Mouse (Mus musculus) cerebellum, postnatal 10 days (tissue): ENCODE results near the gene B830017H08Rik.

Experiments used
- DNase-seq, 2 experiments: peaks; one replicate each; pipeline ENCODE4 v3.0.0; 2021; ENCODE audit warnings: mixed read lengths in 2 of 2

The B830017H08Rik gene

GRCm38 (mm10) chr16:17809711-17810110, 23.2 kb upstream of the B830017H08Rik start:
- DNase-seq, result peak; percentile 38 to 51

GRCm38 (mm10) chr16:17812120-17812519, 20.8 kb upstream of the B830017H08Rik start:
- peak; percentile 52 to 63 for DNase-seq

- no peak for DNase-seq
Observed at GRCm38 (mm10) chr16:17813173-17813572, 19.7 kb upstream of the B830017H08Rik start.

- DNase-seq, result peak; percentile 82 to 84
Observed at GRCm38 (mm10) chr16:17815411-17816402, 17.2 kb upstream of the B830017H08Rik start.

- DNase-seq, result no peak
Observed at GRCm38 (mm10) chr16:17816528-17816927, 16.4 kb upstream of the B830017H08Rik start.

GRCm38 (mm10) chr16:17826500-17826899, 6.4 kb upstream of the B830017H08Rik start:
- peak; percentile 75 to 80 for DNase-seq

- DNase-seq, result no peak
Observed at GRCm38 (mm10) chr16:17828229-17828628, 4.7 kb upstream of the B830017H08Rik start.

GRCm38 (mm10) chr16:17828867-17829266, 4.1 kb upstream of the B830017H08Rik start:
- no peak for DNase-seq

GRCm38 (mm10) chr16:17830385-17831178, 2.3 kb upstream of the B830017H08Rik start:
- peak in 1 of 2 experiments; percentile 72 for DNase-seq

GRCm38 (mm10) chr16:17831781-17832180, 1.1 kb upstream of the B830017H08Rik start:
- no peak for DNase-seq

- DNase-seq, result peak; percentile 68 to 70
Observed at GRCm38 (mm10) chr16:17833321-17833680, 380 bp downstream of the B830017H08Rik start.

- DNase-seq, result peak; percentile 68 to 72
Observed at GRCm38 (mm10) chr16:17833681-17834399, 919 bp downstream of the B830017H08Rik start.

- DNase-seq, result no peak
Observed at GRCm38 (mm10) chr16:17834543-17834942, 1.6 kb downstream of the B830017H08Rik start.

GRCm38 (mm10) chr16:17835481-17835880, 2.6 kb downstream of the B830017H08Rik start:
- DNase-seq, result peak in 1 of 2 experiments; percentile 54

GRCm38 (mm10) chr16:17838051-17838450, 5.1 kb downstream of the B830017H08Rik start, which contains the start of gene Car15:
Gene Car15 (minus strand): TSS chr16:17838364.
- DNase-seq, result no peak

GRCm38 (mm10) chr16:17839976-17840375, 7.1 kb downstream of the B830017H08Rik start:
- peak; percentile 78 to 91 for DNase-seq

GRCm38 (mm10) chr16:17842437-17842836, 9.5 kb downstream of the B830017H08Rik start:
- peak in 1 of 2 experiments; percentile 65 for DNase-seq

- peak; percentile 83 to 87 for DNase-seq
Observed at GRCm38 (mm10) chr16:17843701-17844365, 10.9 kb downstream of the B830017H08Rik start.

GRCm38 (mm10) chr16:17848431-17848830, 15.5 kb downstream of the B830017H08Rik start:
- no peak for DNase-seq

GRCm38 (mm10) chr16:17848928-17849327, 16.0 kb downstream of the B830017H08Rik start:
- DNase-seq, result peak; percentile 84 to 95

- no peak for DNase-seq
Observed at GRCm38 (mm10) chr16:17849486-17849885, 16.6 kb downstream of the B830017H08Rik start.

- no peak for DNase-seq
Observed at GRCm38 (mm10) chr16:17851331-17851730, 18.4 kb downstream of the B830017H08Rik start.
